Comparison of ENCODE assay signal across 8 mouse cellular contexts in genomic region chr1:87214748-87215147, GRCm38 (mm10). TPM values are rescaled to one million over a fixed set of nuclear protein-coding genes. Genes with fewer than 3 reads are reported as not detected.
A peak's percentile ranks its signal among the peaks of the same experiment; 100 is the strongest.
DNase-seq lines count a peak whose midpoint lies in the region; ATAC-seq and TF ChIP-seq lines count a peak whose summit lies in the region.

No protein-coding gene starts in this region.

- H3K79me2 ChIP-seq in CH12.LX (replicated peaks; ENCODE audit: control insufficient read depth, extremely low read depth, insufficient read depth, poor library complexity, severe bottlenecking): peaks cover 61% of the 10 kb centered on the region
- H3K79me2 ChIP-seq in macrophage (ENCODE audit: inconsistent target): peaks cover 56% of the 10 kb centered on the region

- TF ChIP-seq RAD21 in CH12.LX (IDR thresholded peaks at IDR 0.05; ENCODE audit: low read depth, low read length): no peak

- no peak for TF ChIP-seq POLR2A in kidney, adult 2 months (IDR thresholded peaks at IDR 0.05; ENCODE audit: low read depth, low read length)
- no peak for TF ChIP-seq POLR2A in CH12.LX (IDR thresholded peaks at IDR 0.05; ENCODE audit: low read depth, low read length)

- peak; percentile 12 for DNase-seq in kidney, adult 2 months
- DNase-seq in kidney, adult 11 months: no peak
- DNase-seq in CH12.LX (ENCODE audit: extremely low read depth): peak; percentile 27
- no peak for DNase-seq in left cerebral cortex, adult 8-10 months (ENCODE audit: low spot score in 2 of 2)
- DNase-seq in spleen, postnatal 10 days (ENCODE audit: low spot score in 2 of 2): no peak
- DNase-seq in gastrocnemius, adult 8-10 months (ENCODE audit: low spot score in 2 of 2): no peak

- H3K4me3 ChIP-seq in kidney, adult 2 months (ENCODE audit: insufficient read depth, low read depth, low read length): peak overlapping the region; percentile 83
- H3K4me3 ChIP-seq in CH12.LX (replicated peaks in 1 of 3; ENCODE audit: low read depth in 2 of 3, low read length in 2 of 3, poor library complexity in 1 of 3) (peak overlapping the region; percentile 74 to 90 (median 80)), macrophage (ENCODE audit: inconsistent target) (peak overlapping the region; percentile 89)
- peak overlapping the region; percentile 85 for H3K4me3 ChIP-seq in forebrain, embryonic 16.5 days (replicated peaks; ENCODE audit: low read length)

- dilution Hi-C loops in CH12.LX (cut with MboI; ENCODE audit: extremely low pct_ligation_motif_present, extremely low pct_unique_long_range_greater_than_20kb, low sequenced_read_pairs): no loop called here

- no peaks in the 10 kb centered on the region for H3K27me3 ChIP-seq in kidney, adult 2 months (replicated peaks; ENCODE audit: control insufficient read depth, insufficient read depth, low read length)
- no peaks in the 10 kb centered on the region for H3K27me3 ChIP-seq in CH12.LX (replicated peaks)
- H3K27me3 ChIP-seq in forebrain, embryonic 16.5 days (replicated peaks; ENCODE audit: control insufficient read depth, insufficient read depth, low read length): no peaks in the 10 kb centered on the region

- no peak overlapping the region; the same call in 1 of the 2 replicates for H3K27ac ChIP-seq in kidney, adult 2 months (ENCODE audit: insufficient read depth, low read depth, low read length)
- H3K27ac ChIP-seq in CH12.LX (ENCODE audit: insufficient read depth, low read depth): no peak overlapping the region
- H3K27ac ChIP-seq in forebrain, embryonic 16.5 days (ENCODE audit: low read length): peak overlapping the region; percentile 96
- peak overlapping the region; percentile 61 for H3K27ac ChIP-seq in macrophage

- no peak for TF ChIP-seq CTCF in kidney, adult 2 months (conservative IDR thresholded peaks at IDR 0.05; ENCODE audit: insufficient read depth, insufficient read length, low read depth, low read length)
- TF ChIP-seq CTCF in CH12.LX (conservative IDR thresholded peaks at IDR 0.05 in 1 of 2, IDR thresholded peaks at IDR 0.05 in 1 of 2; ENCODE audit: low read depth in 2 of 2, low read length in 2 of 2): no peak

- peaks cover 21% of the 10 kb centered on the region for H3K4me1 ChIP-seq in kidney, adult 2 months (ENCODE audit: control insufficient read depth, insufficient read depth, low read length)
- peaks cover 12 to 57% of the 10 kb centered on the region in 2 experiments for H3K4me1 ChIP-seq in CH12.LX (ENCODE audit: control insufficient read depth in 1 of 2, insufficient read depth in 2 of 2)
- peaks cover 35% of the 10 kb centered on the region for H3K4me1 ChIP-seq in forebrain, embryonic 16.5 days (replicated peaks; ENCODE audit: control insufficient read depth, insufficient read depth, low read length)

- WGBS in kidney, adult 2 months: 3% methylated on average over 4 of the region's 4 CpGs
- 28% methylated on average over 4 of the region's 4 CpGs for WGBS in forebrain, embryonic 16.5 days
- 6% methylated on average over 4 of the region's 4 CpGs for WGBS in macrophage (ENCODE audit: missing documents)

- in situ Hi-C loops in CH12.LX (cut with MboI; ENCODE audit: low pct_ligation_motif_present, low pct_unique_long_range_greater_than_20kb, low sequenced_read_pairs): no loop called here

- peaks cover 1% of the 10 kb centered on the region; the same call in 1 of the 2 replicates for H3K36me3 ChIP-seq in kidney, adult 2 months (ENCODE audit: control insufficient read depth, insufficient read depth, low read length)
- H3K36me3 ChIP-seq in CH12.LX (replicated peaks in 1 of 2; ENCODE audit: control insufficient read depth in 1 of 2, insufficient read depth in 1 of 2, low read length in 1 of 2) (peaks cover 11 to 36% of the 10 kb centered on the region in 2 experiments), macrophage (ENCODE audit: inconsistent target) (peaks cover under 1% of the 10 kb centered on the region; the same call in 1 of the 2 replicates)
- H3K36me3 ChIP-seq in forebrain, embryonic 16.5 days (ENCODE audit: control insufficient read depth, insufficient read depth): peaks cover 4% of the 10 kb centered on the region

- peak overlapping the region; percentile 96 for H3K4me2 ChIP-seq in CH12.LX (ENCODE audit: insufficient read depth, low read depth, poor library complexity, severe bottlenecking)
- peak overlapping the region; percentile 56 for H3K4me2 ChIP-seq in forebrain, embryonic 16.5 days (ENCODE audit: low read length)

- no peaks in the 10 kb centered on the region for H3K9me3 ChIP-seq in CH12.LX (replicated peaks; ENCODE audit: low read length)
- no peaks in the 10 kb centered on the region for H3K9me3 ChIP-seq in forebrain, embryonic 16.5 days (ENCODE audit: control insufficient read depth, low read length)

- no peak for ATAC-seq in forebrain, embryonic 16.5 days

- H3K9ac ChIP-seq in CH12.LX (ENCODE audit: insufficient read depth, low read depth): peak overlapping the region; percentile 93
- peak overlapping the region; percentile 92 for H3K9ac ChIP-seq in forebrain, embryonic 16.5 days (replicated peaks; ENCODE audit: low read depth, low read length)

- no peak for TF ChIP-seq EP300 in CH12.LX (IDR thresholded peaks at IDR 0.05; ENCODE audit: low read length)

TF ChIP-seq in CH12.LX, 34 proteins besides CTCF, POLR2A, EP300 and RAD21 (continues in another document):
- no peak for TF ChIP-seq TBP (conservative IDR thresholded peaks at IDR 0.05; ENCODE audit: low read depth, low read length)
- peak; percentile 48 for TF ChIP-seq SIN3A (IDR thresholded peaks at IDR 0.05; ENCODE audit: low read length)
- TF ChIP-seq TCF12 (IDR thresholded peaks at IDR 0.05; ENCODE audit: low read depth, low read length): no peak
- peak; percentile 27; the same call in 1 of the 2 replicates for TF ChIP-seq BHLHE40 (IDR thresholded peaks at IDR 0.05; ENCODE audit: low read depth, low read length)

RNA-seq across cellular contexts. Expression of gene Eif4e2, which starts 1.0 kb away (rescaled TPM):
- 33.0 and 42.7 TPM in 2 replicates for polyA plus RNA-seq in kidney, adult 2 months (2012; rRNA removed)
- total RNA-seq in CH12.LX (2012; rRNA removed) (175 and 208 TPM in 2 replicates), CH12.LX (2014; rRNA removed) (228 and 245 TPM in 2 replicates)
- polyA plus RNA-seq in CH12.LX (2012; ENCODE audit: insufficient read length, low read depth) (264 and 289 TPM in 2 replicates), macrophage (2018) (76.8 to 143 TPM (median 95.4 TPM) in 3 replicates)
- polyA plus RNA-seq in forebrain, embryonic 16.5 days (2015; fragmentation: Nextera tagmentation; extraction: Ambion mirVana): 88.1 and 93.6 TPM in 2 replicates
- total RNA-seq in macrophage (2018; cell fraction: chromatin; rRNA removed): 100 to 1,000 TPM in 7 of 26 experiments, 10 to 100 TPM in 19; 70.1 to 123 (median 96.7) TPM
- total RNA-seq in macrophage (2018; cell fraction: cytosol; rRNA removed): 100 to 1,000 TPM in 6 of 26 experiments, 10 to 100 TPM in 20; 81.1 to 137 (median 91.7) TPM
- total RNA-seq in macrophage (2018; cell fraction: nucleus; rRNA removed): 100 to 1,000 TPM in 1 of 26 experiments, 10 to 100 TPM in 25; 61.8 to 110 (median 73.3) TPM
- 10 to 100 TPM; 57.6 to 68.2 (median 58.9) TPM for total RNA-seq in left cerebral cortex, adult 8-10 months (2022)
- total RNA-seq in gastrocnemius, adult 8-10 months (2022): 10 to 100 TPM; 51.7 to 54.8 (median 53.8) TPM

RNA-seq across cellular contexts. Expression of gene Chrng, which starts 10.3 kb away (rescaled TPM):
- not detected in 2 replicates for polyA plus RNA-seq in kidney, adult 2 months (2012; rRNA removed)
- total RNA-seq in CH12.LX (2012; rRNA removed) (0.04 TPM in 2 replicates), CH12.LX (2014; rRNA removed) (not detected in 2 replicates)
- polyA plus RNA-seq in CH12.LX (2012; ENCODE audit: insufficient read length, low read depth) (not detected in 2 replicates), macrophage (2018) (0.24 TPM in 1 of 3 replicates, not detected in the others)
- polyA plus RNA-seq in forebrain, embryonic 16.5 days (2015; fragmentation: Nextera tagmentation; extraction: Ambion mirVana): not detected in 2 replicates
- total RNA-seq in macrophage (2018; cell fraction: chromatin; rRNA removed): under 1 TPM in 1 of 26 experiments, not detected in 25; 0.26 TPM
- not detected for total RNA-seq in macrophage (2018; cell fraction: cytosol; rRNA removed)
- total RNA-seq in macrophage (2018; cell fraction: nucleus; rRNA removed): under 1 TPM in 1 of 26 experiments, not detected in 25; 0.23 TPM
- total RNA-seq in left cerebral cortex, adult 8-10 months (2022): not detected
- under 1 TPM in 1 of 4 experiments, not detected in 3; 0.13 TPM for total RNA-seq in gastrocnemius, adult 8-10 months (2022)

RNA-seq across cellular contexts. Expression of gene Chrnd, which starts 24.3 kb away (rescaled TPM):
- polyA plus RNA-seq in kidney, adult 2 months (2012; rRNA removed): not detected in 2 replicates
- total RNA-seq in CH12.LX (2012; rRNA removed) (not detected in 2 replicates), CH12.LX (2014; rRNA removed) (not detected in 2 replicates)
- polyA plus RNA-seq in CH12.LX (2012; ENCODE audit: insufficient read length, low read depth) (0.13 TPM in 1 of 2 replicates, not detected in the other), macrophage (2018) (not detected in 3 replicates)
- polyA plus RNA-seq in forebrain, embryonic 16.5 days (2015; fragmentation: Nextera tagmentation; extraction: Ambion mirVana): not detected in 2 replicates
- not detected for total RNA-seq in macrophage (2018; cell fraction: chromatin; rRNA removed)
- not detected for total RNA-seq in macrophage (2018; cell fraction: cytosol; rRNA removed)
- total RNA-seq in macrophage (2018; cell fraction: nucleus; rRNA removed): not detected
- not detected for total RNA-seq in left cerebral cortex, adult 8-10 months (2022)
- total RNA-seq in gastrocnemius, adult 8-10 months (2022): 1 to 10 TPM; 1.9 to 2.9 (median 2.4) TPM

RNA-seq across cellular contexts. Expression of gene Prss56, which starts 31.6 kb away (rescaled TPM):
- not detected in 2 replicates for polyA plus RNA-seq in kidney, adult 2 months (2012; rRNA removed)
- total RNA-seq in CH12.LX (2012; rRNA removed) (not detected in 2 replicates), CH12.LX (2014; rRNA removed) (not detected in 2 replicates)
- polyA plus RNA-seq in CH12.LX (2012; ENCODE audit: insufficient read length, low read depth) (not detected in 2 replicates), macrophage (2018) (not detected in 3 replicates)
- 2.8 and 3.1 TPM in 2 replicates for polyA plus RNA-seq in forebrain, embryonic 16.5 days (2015; fragmentation: Nextera tagmentation; extraction: Ambion mirVana)
- total RNA-seq in macrophage (2018; cell fraction: chromatin; rRNA removed): not detected
- not detected for total RNA-seq in macrophage (2018; cell fraction: cytosol; rRNA removed)
- not detected for total RNA-seq in macrophage (2018; cell fraction: nucleus; rRNA removed)
- 1 to 10 TPM; 1.8 to 4.2 (median 2.8) TPM for total RNA-seq in left cerebral cortex, adult 8-10 months (2022)
- total RNA-seq in gastrocnemius, adult 8-10 months (2022): not detected

RNA-seq across cellular contexts. Expression of gene Efhd1, which starts 49.4 kb away (rescaled TPM):
- polyA plus RNA-seq in kidney, adult 2 months (2012; rRNA removed): 152 and 161 TPM in 2 replicates
- total RNA-seq in CH12.LX (2012; rRNA removed) (0.25 and 1.2 TPM in 2 replicates), CH12.LX (2014; rRNA removed) (0.12 and 0.22 TPM in 2 replicates)
- polyA plus RNA-seq in CH12.LX (2012; ENCODE audit: insufficient read length, low read depth) (0.13 TPM in 1 of 2 replicates, not detected in the other), macrophage (2018) (0.13 TPM in 1 of 3 replicates, not detected in the others)
- 0.66 and 1.4 TPM in 2 replicates for polyA plus RNA-seq in forebrain, embryonic 16.5 days (2015; fragmentation: Nextera tagmentation; extraction: Ambion mirVana)
- total RNA-seq in macrophage (2018; cell fraction: chromatin; rRNA removed): not detected
- under 1 TPM in 6 of 26 experiments, not detected in 20; 0.06 to 0.12 (median 0.09) TPM for total RNA-seq in macrophage (2018; cell fraction: cytosol; rRNA removed)
- not detected for total RNA-seq in macrophage (2018; cell fraction: nucleus; rRNA removed)
- total RNA-seq in left cerebral cortex, adult 8-10 months (2022): 10 to 100 TPM; 16.4 to 18.6 (median 17.5) TPM
- total RNA-seq in gastrocnemius, adult 8-10 months (2022): 1 to 10 TPM; 1.7 to 3.4 (median 2.9) TPM

Comparison
In these comparisons a context has a peak if more than half of its experiments do, and no peak if none do; other contexts are left out.
1. DNase-seq: peak in kidney, adult 2 months (single experiment) and CH12.LX (single experiment); none in kidney, adult 11 months (single experiment), left cerebral cortex, adult 8-10 months (0 of 2), spleen, postnatal 10 days (0 of 2) and gastrocnemius, adult 8-10 months (0 of 2).
2. H3K27ac ChIP-seq: peak in forebrain, embryonic 16.5 days (single experiment) and macrophage (single experiment); none in kidney, adult 2 months (single experiment) and CH12.LX (single experiment).
3. Peak in every context shown above with its lines, with median percentiles within 50 percentile points of each other: H3K4me3 ChIP-seq.